Mouse (Mus musculus) cortical plate, adult 2 months (tissue): ENCODE measurements around the gene Gcsam. TPM values are rescaled to one million over a fixed set of nuclear protein-coding genes. Genes with fewer than 3 reads are reported as not detected.

ENCODE experiments used
- H3K27ac ChIP-seq: fragments of 200-500 bp; 2 replicates; pipeline ENCODE4 v1.5.1; 2012; ENCODE audit warnings: low read length, control low read depth, inconsistent platforms; ENCODE audit not compliant: insufficient read depth
- H3K4me1 ChIP-seq: fragments of 200-500 bp; 2 replicates; pipeline ENCODE4 v1.6.1; 2011; ENCODE audit warnings: low read length; ENCODE audit not compliant: control insufficient read depth, insufficient read depth
- H3K4me3 ChIP-seq: fragments of 200-500 bp; 2 replicates; pipeline ENCODE4 v1.5.1; 2011; ENCODE audit warnings: mild to moderate bottlenecking, low read length, control low read depth; ENCODE audit not compliant: insufficient read depth
- CTCF ChIP-seq: fragments of 200-500 bp; IDR thresholded peaks from 2 replicates; pipeline ENCODE4 v1.5.1; 2011; ENCODE audit warnings: mild to moderate bottlenecking, control low read depth, low read length; ENCODE audit not compliant: insufficient read depth; ENCODE audit errors: extremely low read depth
- POLR2A ChIP-seq: fragments of 200-500 bp; IDR thresholded peaks from 2 replicates; pipeline ENCODE4 v1.6.1; 2011; ENCODE audit warnings: mild to moderate bottlenecking, low read length, control low read depth; ENCODE audit not compliant: insufficient read depth; ENCODE audit errors: extremely low read depth
- polyA plus RNA-seq: library from polyadenylated mRNA; depleted of rRNA; stranded (reverse); fragments of >200 nt; gene quantifications from 2 replicates; pipeline ENCODE4 v1.2.3, GENCODE M21; 2012

The Gcsam gene
- polyA plus RNA-seq, 1 experiment: not detected

GRCm38 (mm10) chr16:45640070-45640762 is 30.0 kb downstream of the Gcsam start:
- Histone ChIP-seq H3K4me3 (no peak overlapping the region), H3K4me1 (no peaks in the 10 kb centered on the region), H3K27ac (no peak overlapping the region)
- TF ChIP-seq POLR2A (no peak), CTCF (no peak)

- TF ChIP-seq CTCF (no peak), POLR2A (no peak)
Observed at GRCm38 (mm10) chr16:45641301-45641700, 31.1 kb downstream of the Gcsam start.

GRCm38 (mm10) chr16:45643944-45644343 is 33.8 kb downstream of the Gcsam start:
- no peak overlapping the region for H3K4me3 ChIP-seq
- H3K4me1 ChIP-seq: no peaks in the 10 kb centered on the region
- TF ChIP-seq POLR2A (no peak), CTCF (no peak)
- no peak overlapping the region for H3K27ac ChIP-seq

More at GRCm38 (mm10) chr16:45641301-45641700, 31.1 kb downstream of the Gcsam start:
- Histone ChIP-seq H3K27ac (no peak overlapping the region), H3K4me1 (no peaks in the 10 kb centered on the region), H3K4me3 (no peak overlapping the region)

GRCm38 (mm10) chr16:45644380-45644779 is 34.2 kb downstream of the Gcsam start:
- H3K27ac ChIP-seq: no peak overlapping the region
- H3K4me3 ChIP-seq: no peak overlapping the region
- H3K4me1 ChIP-seq: no peaks in the 10 kb centered on the region
- TF ChIP-seq CTCF (no peak), POLR2A (no peak)

- H3K4me3 ChIP-seq: no peak overlapping the region
- TF ChIP-seq CTCF (no peak), POLR2A (no peak)
- H3K27ac ChIP-seq: no peak overlapping the region
- no peaks in the 10 kb centered on the region for H3K4me1 ChIP-seq
Observed at GRCm38 (mm10) chr16:45651497-45651896, 41.3 kb downstream of the Gcsam start.

- Histone ChIP-seq H3K4me1 (no peaks in the 10 kb centered on the region), H3K27ac (no peak overlapping the region), H3K4me3 (peak overlapping the region; percentile 18; the same call in 1 of the 2 replicates)
- TF ChIP-seq POLR2A (no peak), CTCF (no peak)
Observed at GRCm38 (mm10) chr16:45653009-45653933, 43.1 kb downstream of the Gcsam start.

GRCm38 (mm10) chr16:45653934-45654332 is 43.8 kb downstream of the Gcsam start, which contains the start of gene BC016579:
Gene BC016579 (minus strand): TSS chr16:45654068.
- no peak within 1 kb of the TSS for H3K27ac ChIP-seq
- H3K4me1 ChIP-seq: peaks cover under 1% of the 10 kb centered on the region; the same call in 1 of the 2 replicates
- TF ChIP-seq CTCF: no peak
- no peak for TF ChIP-seq POLR2A
- H3K4me3 ChIP-seq: peak within 1 kb of the TSS; percentile 18; the same call in 1 of the 2 replicates

GRCm38 (mm10) chr16:45654465-45654864 is 44.3 kb downstream of the Gcsam start:
- Histone ChIP-seq H3K27ac (no peak overlapping the region), H3K4me1 (peaks cover 2% of the 10 kb centered on the region; the same call in 1 of the 2 replicates), H3K4me3 (no peak overlapping the region)
- TF ChIP-seq POLR2A (no peak), CTCF (no peak)

GRCm38 (mm10) chr16:45657574-45658159 is 47.5 kb downstream of the Gcsam start:
- TF ChIP-seq POLR2A (no peak), CTCF (no peak)
- H3K4me3 ChIP-seq: no peak overlapping the region
- H3K4me1 ChIP-seq: peaks cover 3% of the 10 kb centered on the region; the same call in 1 of the 2 replicates
- no peak overlapping the region for H3K27ac ChIP-seq
